Mouse (Mus musculus) heart, adult 9 months (tissue): ENCODE results near the gene Pum2.
"Not testable (repeated sequence)": the region's sequence is repeated elsewhere in the genome, so short reads cannot be mapped to it uniquely, and the experiment has no call there.

Source experiments
- DNase-seq, 2 experiments: peaks; one replicate each; pipeline ENCODE4 v3.0.0; 2022; ENCODE audit warnings: low spot score in 2 of 2

Pum2 gene

GRCm38 (mm10) chr12:8673974-8674306, at the start of gene Pum2:
Gene Pum2, plus strand, starts transcription at chr12:8674134.
- peak; percentile 93 to 94 for DNase-seq

GRCm38 (mm10) chr12:8629537-8629936, 44.4 kb upstream of the Pum2 start:
- DNase-seq, result no peak

- DNase-seq, result no peak
These were observed 42.2 kb upstream of the Pum2 start for GRCm38 (mm10) chr12:8631691-8632090.

GRCm38 (mm10) chr12:8632737-8633365, 41.1 kb upstream of the Pum2 start:
- no peak for DNase-seq

- no peak for DNase-seq
These were observed 39.6 kb upstream of the Pum2 start for GRCm38 (mm10) chr12:8634306-8634705.

- no peak for DNase-seq
These were observed 38.4 kb upstream of the Pum2 start for GRCm38 (mm10) chr12:8635546-8635945.

GRCm38 (mm10) chr12:8636945-8637344, 37.0 kb upstream of the Pum2 start:
- peak; percentile 41 to 57 for DNase-seq

GRCm38 (mm10) chr12:8638411-8639087, 35.4 kb upstream of the Pum2 start:
- DNase-seq, result peak in 1 of 2 experiments; percentile 68

- DNase-seq, result not testable (repeated sequence)
These were observed 33.7 kb upstream of the Pum2 start for GRCm38 (mm10) chr12:8640186-8640585.

- peak; percentile 94 to 98 for DNase-seq
These were observed 33.1 kb upstream of the Pum2 start for GRCm38 (mm10) chr12:8640711-8641424.

GRCm38 (mm10) chr12:8641425-8641735, 32.6 kb upstream of the Pum2 start:
- DNase-seq, result no peak

- DNase-seq, result not testable (repeated sequence)
These were observed 25.7 kb upstream of the Pum2 start for GRCm38 (mm10) chr12:8648211-8648610.

GRCm38 (mm10) chr12:8650027-8650426, 23.9 kb upstream of the Pum2 start:
- not testable (repeated sequence) for DNase-seq

GRCm38 (mm10) chr12:8656596-8656995, 17.3 kb upstream of the Pum2 start:
- no peak for DNase-seq

- no peak for DNase-seq
These were observed 16.8 kb upstream of the Pum2 start for GRCm38 (mm10) chr12:8657116-8657515.

GRCm38 (mm10) chr12:8657629-8658366, 16.1 kb upstream of the Pum2 start:
- DNase-seq, result no peak

GRCm38 (mm10) chr12:8659406-8660279, 14.3 kb upstream of the Pum2 start:
- no peak for DNase-seq

GRCm38 (mm10) chr12:8661747-8662146, 12.2 kb upstream of the Pum2 start:
- DNase-seq, result no peak

- DNase-seq, result no peak
These were observed 11.8 kb upstream of the Pum2 start for GRCm38 (mm10) chr12:8662175-8662574.

GRCm38 (mm10) chr12:8662721-8663120, 11.2 kb upstream of the Pum2 start:
- DNase-seq, result no peak

- no peak for DNase-seq
These were observed 6.3 kb upstream of the Pum2 start for GRCm38 (mm10) chr12:8667473-8668255.
